Mouse (Mus musculus) small intestine, adult 2 months (tissue): ENCODE results near the gene Zfp597. TPM values are rescaled to one million over a fixed set of nuclear protein-coding genes. Genes with fewer than 3 reads are reported as not detected.
"Not testable (repeated sequence)": the region's sequence is repeated elsewhere in the genome, so short reads cannot be mapped to it uniquely, and the experiment has no call there.

Experiments
- H3K27ac ChIP-seq: fragments of 200-500 bp; 2 replicates; pipeline ENCODE4 v1.5.1; 2012; ENCODE audit warnings: low read depth, low read length, control low read depth, inconsistent platforms; ENCODE audit not compliant: insufficient read depth
- H3K27me3 ChIP-seq: fragments of 200-500 bp; 2 replicates; pipeline ENCODE4 v1.6.1; 2012; ENCODE audit warnings: mild to moderate bottlenecking, moderate library complexity, low read length, inconsistent platforms; ENCODE audit not compliant: control insufficient read depth, insufficient read depth
- H3K36me3 ChIP-seq: fragments of 200-500 bp; 2 replicates; pipeline ENCODE4 v1.6.1; 2012; ENCODE audit warnings: mild to moderate bottlenecking, low read length, control low read depth, inconsistent platforms; ENCODE audit not compliant: control insufficient read depth, insufficient read depth
- H3K4me1 ChIP-seq: fragments of 200-500 bp; 2 replicates; pipeline ENCODE4 v1.6.1; 2012; ENCODE audit warnings: low read length, inconsistent platforms, mixed read lengths; ENCODE audit not compliant: control insufficient read depth, insufficient read depth, insufficient read length
- H3K4me3 ChIP-seq: fragments of 200-500 bp; 2 replicates; pipeline ENCODE4 v1.5.1; 2012; ENCODE audit warnings: low read depth, mild to moderate bottlenecking, control low read depth, inconsistent platforms, low read length, moderate library complexity
- CTCF ChIP-seq: fragments of 200-500 bp; IDR thresholded peaks from 2 replicates; pipeline ENCODE4 v1.5.1; 2012; ENCODE audit warnings: low read depth, mild to moderate bottlenecking, control low read depth, inconsistent platforms, low read length, moderate library complexity, mixed read lengths; ENCODE audit not compliant: insufficient replicate concordance, insufficient read length; ENCODE audit errors: extremely low read depth
- POLR2A ChIP-seq: fragments of 200-500 bp; IDR thresholded peaks from 2 replicates; pipeline ENCODE4 v1.6.1; 2012; ENCODE audit warnings: low read depth, mild to moderate bottlenecking, control low read depth, inconsistent platforms, low read length, moderate library complexity
- WGBS: fragments of 180-500 bp; shearing (Covaris S2); methylation state at CpG from one replicate; pipeline ENCODE4 v1.1.7; 2018; 5-methylcytosine and 5-hydroxymethylcytosine counted together
- polyA plus RNA-seq: library from polyadenylated mRNA; depleted of rRNA; stranded (reverse); fragments of >200 nt; gene quantifications from 2 replicates; pipeline ENCODE4 v1.2.3, GENCODE M21; 2012; rRNA removed

Gene Zfp597
- polyA plus RNA-seq, 1 experiment = 0.87 TPM

DNA sequence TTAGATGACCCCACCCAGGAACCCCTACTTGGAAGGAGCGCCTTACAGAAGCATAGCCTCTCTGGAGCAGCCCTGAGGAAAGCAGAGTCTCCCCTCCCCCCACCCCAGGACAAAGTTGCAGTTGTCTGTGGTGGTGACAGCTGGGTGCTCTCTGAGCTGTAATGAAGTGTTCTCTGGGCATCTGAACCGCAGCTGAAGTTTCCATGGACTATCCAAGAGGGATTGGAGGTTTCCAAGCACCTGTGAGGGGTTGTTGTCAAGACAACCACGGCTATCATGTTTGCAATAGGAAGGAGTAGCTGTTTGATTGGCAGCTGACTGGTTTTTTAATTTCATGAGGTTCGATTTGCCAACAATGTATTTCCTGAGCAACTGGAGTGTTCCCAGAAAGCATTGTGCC is 41.4 kb downstream of the Zfp597 start:
- H3K27me3 ChIP-seq = no peaks in the 10 kb centered on the region
- 16% methylated on average over 4 of the region's 4 CpGs for WGBS
- no peak overlapping the region for H3K4me3 ChIP-seq
- TF ChIP-seq CTCF (no peak), POLR2A (no peak)
- H3K27ac ChIP-seq = 0 out of 2 replicates have a peak overlapping the region, but pooled peaks have one; percentile 36
- H3K4me1 ChIP-seq = peaks cover 8% of the 10 kb centered on the region; the same call in 1 of the 2 replicates
- no peaks in the 10 kb centered on the region for H3K36me3 ChIP-seq

DNA sequence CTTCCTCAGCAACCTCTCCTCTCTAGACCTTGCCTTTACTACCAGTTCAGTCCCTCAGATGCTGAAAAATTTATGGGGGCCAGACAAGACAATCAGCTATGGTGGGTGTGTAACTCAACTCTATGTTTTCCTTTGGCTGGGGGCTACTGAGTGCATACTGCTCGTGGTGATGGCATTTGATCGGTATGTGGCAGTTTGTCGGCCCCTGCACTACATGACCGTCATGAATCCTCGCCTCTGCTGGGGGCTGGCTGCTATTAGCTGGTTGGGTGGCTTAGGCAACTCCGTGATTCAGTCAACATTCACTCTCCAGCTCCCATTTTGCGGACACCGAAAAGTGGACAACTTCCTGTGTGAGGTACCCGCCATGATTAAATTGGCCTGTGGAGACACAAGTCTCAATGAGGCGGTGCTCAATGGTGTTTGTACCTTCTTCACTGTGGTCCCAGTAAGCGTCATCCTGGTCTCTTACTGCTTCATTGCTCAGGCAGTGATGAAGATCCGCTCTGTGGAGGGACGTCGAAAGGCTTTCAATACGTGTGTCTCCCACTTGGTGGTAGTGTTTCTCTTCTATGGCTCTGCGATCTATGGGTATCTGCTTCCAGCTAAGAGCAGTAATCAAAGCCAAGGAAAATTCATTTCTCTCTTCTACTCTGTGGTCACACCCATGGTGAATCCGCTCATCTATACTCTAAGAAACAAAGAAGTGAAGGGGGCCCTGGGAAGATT is 45.0 kb downstream of the Zfp597 start:
- no peaks in the 10 kb centered on the region for H3K27me3 ChIP-seq
- WGBS = 47% methylated on average over 17 of the region's 17 CpGs
- TF ChIP-seq CTCF (no peak), POLR2A (no peak)

GRCm38 (mm10) chr16:3835461-3835860 is 48.9 kb downstream of the Zfp597 start:
- Histone ChIP-seq H3K4me1 (no peaks in the 10 kb centered on the region), H3K27me3 (no peaks in the 10 kb centered on the region), H3K27ac (no peak overlapping the region), H3K4me3 (no peak overlapping the region), H3K36me3 (no peaks in the 10 kb centered on the region)
- TF ChIP-seq CTCF (no peak), POLR2A (no peak)
- WGBS = 78% methylated on average over 2 of the region's 2 CpGs

More for the DNA sequence above, 45.0 kb downstream of the Zfp597 start:
- Histone ChIP-seq H3K4me1 (peaks cover 6% of the 10 kb centered on the region; the same call in 1 of the 2 replicates), H3K4me3 (no peak overlapping the region), H3K27ac (no peak overlapping the region), H3K36me3 (no peaks in the 10 kb centered on the region)

DNA sequence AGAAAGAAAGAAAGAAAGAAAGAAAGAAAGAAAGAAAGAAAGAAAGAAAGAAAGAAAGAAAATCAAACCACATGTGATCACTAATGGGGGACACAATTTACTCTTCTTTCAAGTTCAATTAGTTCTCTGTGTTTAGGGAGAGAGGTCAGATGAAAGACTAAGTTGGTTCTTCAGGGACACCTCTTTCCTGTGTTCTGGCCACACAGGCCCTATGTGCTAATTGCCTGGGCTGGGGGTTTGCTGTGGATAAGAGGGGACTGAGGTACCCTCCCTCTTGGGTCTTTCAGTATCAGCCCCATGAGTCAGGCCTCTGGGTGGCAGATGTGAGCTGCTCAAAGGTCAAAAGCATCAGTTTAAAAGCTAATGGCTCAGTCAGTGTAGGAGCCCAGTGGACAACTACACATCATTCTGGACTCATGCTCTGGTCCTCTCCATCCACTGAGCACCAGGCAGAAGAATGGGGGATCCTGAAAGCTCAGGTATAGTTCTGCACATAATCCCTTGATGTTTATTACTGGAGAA is 53.7 kb downstream of the Zfp597 start, which contains the start of gene Olfr15:
Olfr15 (plus strand) TSS at position 291 of the 522 bp plus-strand sequence.
- H3K4me1 ChIP-seq = no peaks in the 10 kb centered on the region
- no peak within 1 kb of the TSS for H3K27ac ChIP-seq
- H3K27me3 ChIP-seq = no peaks in the 10 kb centered on the region
- TF ChIP-seq CTCF = no peak
- no peak for TF ChIP-seq POLR2A
- no peak within 1 kb of the TSS for H3K4me3 ChIP-seq
- no peaks in the 10 kb centered on the region for H3K36me3 ChIP-seq

GRCm38 (mm10) chr16:3829727-3830126 is 54.6 kb downstream of the Zfp597 start:
- Histone ChIP-seq H3K27ac (no peak overlapping the region), H3K4me1 (no peaks in the 10 kb centered on the region), H3K36me3 (no peaks in the 10 kb centered on the region), H3K27me3 (no peaks in the 10 kb centered on the region), H3K4me3 (no peak overlapping the region)
- 90% methylated on average over 2 of the region's 2 CpGs for WGBS
- TF ChIP-seq POLR2A = no peak
- TF ChIP-seq CTCF = no peak

DNA sequence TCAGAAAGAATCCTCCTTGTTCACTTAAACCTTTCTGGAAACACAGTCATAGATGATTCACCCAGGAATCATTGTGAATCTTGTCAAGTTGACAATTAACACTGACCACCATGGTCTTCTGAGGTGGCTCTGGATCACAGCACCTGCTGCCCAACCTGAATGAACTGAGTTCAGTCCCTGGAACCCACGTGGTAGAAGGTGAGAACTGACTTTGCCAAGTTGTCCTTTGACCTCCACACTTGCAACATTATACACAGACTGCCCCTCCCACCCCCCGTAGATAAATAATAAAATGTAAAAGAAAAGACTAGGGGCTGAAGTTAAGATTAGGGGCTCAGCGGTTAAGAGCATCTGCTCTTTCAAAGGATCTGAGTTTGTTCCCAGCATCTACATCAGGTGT is 56.3 kb downstream of the Zfp597 start:
- Histone ChIP-seq H3K4me1 (no peaks in the 10 kb centered on the region), H3K4me3 (no peak overlapping the region), H3K27ac (no peak overlapping the region), H3K36me3 (no peaks in the 10 kb centered on the region), H3K27me3 (no peaks in the 10 kb centered on the region)
- 28% methylated on average over 3 of the region's 3 CpGs for WGBS
- TF ChIP-seq CTCF = no peak
- no peak for TF ChIP-seq POLR2A

DNA sequence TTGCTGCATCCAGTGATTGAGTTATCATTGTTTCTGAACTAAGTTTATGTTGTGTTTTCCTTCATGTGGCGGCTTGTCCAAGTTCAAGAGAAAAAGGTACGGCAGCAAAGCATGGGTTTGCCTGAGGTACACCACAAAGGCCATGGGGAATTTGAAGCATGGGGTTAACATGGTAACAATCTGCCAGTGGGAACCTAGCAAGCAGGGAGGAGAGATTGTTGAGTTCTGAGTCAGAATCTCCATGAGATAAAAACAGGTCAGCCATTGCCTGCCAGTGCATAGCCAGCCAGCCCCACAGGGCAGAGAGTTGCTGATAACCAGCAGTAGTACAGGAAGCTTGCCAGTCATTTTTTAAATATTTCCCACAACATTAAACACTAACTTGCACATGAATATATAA is 64.2 kb downstream of the Zfp597 start:
- H3K27ac ChIP-seq = no peak overlapping the region
- H3K36me3 ChIP-seq = no peaks in the 10 kb centered on the region
- H3K4me1 ChIP-seq = no peaks in the 10 kb centered on the region
- no peak for TF ChIP-seq POLR2A
- TF ChIP-seq CTCF = no peak
- no peak overlapping the region for H3K4me3 ChIP-seq
- no peaks in the 10 kb centered on the region for H3K27me3 ChIP-seq
- 90% methylated on average over 2 of the region's 2 CpGs for WGBS

GRCm38 (mm10) chr16:3814667-3815066 is 69.7 kb downstream of the Zfp597 start:
- not testable (repeated sequence) for H3K27me3 ChIP-seq, H3K36me3 ChIP-seq, H3K4me1 ChIP-seq, H3K27ac ChIP-seq, H3K4me3 ChIP-seq
- WGBS = 73% methylated on average over 6 of the region's 6 CpGs

Other genes starting within 250 kb of the Zfp597 start
- 0.33 and 0.62 TPM in 2 replicates for gene Mefv, start 166.5 kb downstream of the Zfp597 start, polyA plus RNA-seq
- gene Zfp263, start 140.5 kb downstream of the Zfp597 start, polyA plus RNA-seq = 2.5 and 3.8 TPM in 2 replicates
- not detected in 2 replicates for gene Olfr15, start 53.7 kb downstream of the Zfp597 start, polyA plus RNA-seq
- gene Zfp174, start 37.3 kb downstream of the Zfp597 start, polyA plus RNA-seq = 0.18 and 0.37 TPM in 2 replicates
- 45.0 and 67.6 TPM in 2 replicates for gene Naa60, start 12.2 kb downstream of the Zfp597 start, polyA plus RNA-seq
- gene Gm20695, start 87 bp upstream of the Zfp597 start, polyA plus RNA-seq = not detected in 2 replicates
- 6.9 and 9.1 TPM in 2 replicates for gene 1700037C18Rik, start 24.1 kb upstream of the Zfp597 start, polyA plus RNA-seq
- gene Cluap1, start 24.2 kb upstream of the Zfp597 start, polyA plus RNA-seq = 0.89 and 2.7 TPM in 2 replicates
- gene Nlrc3, start 92.1 kb upstream of the Zfp597 start, polyA plus RNA-seq = 6.1 and 9.9 TPM in 2 replicates
- gene Slx4, start 119.2 kb upstream of the Zfp597 start, polyA plus RNA-seq = 12.3 and 31.6 TPM in 2 replicates
- gene Dnase1, start 152.4 kb upstream of the Zfp597 start, polyA plus RNA-seq = 99.2 and 434 TPM in 2 replicates
- 28.8 and 50.8 TPM in 2 replicates for gene Trap1, start 193.3 kb upstream of the Zfp597 start, polyA plus RNA-seq